Mouse (Mus musculus): Measurements from ENCODE around the gene Maco1.

Gene Maco1

GRCm38 (mm10) chr4:134853259-134853636 lies at the start of gene Maco1:
TSS of gene Maco1 (minus strand) at chr4:134853345.
- DNase-seq (ENCODE audit: low read depth, low spot score), result peak; percentile 98

- DNase-seq (ENCODE audit: low read depth, low spot score), result no peak
Observed at GRCm38 (mm10) chr4:134901126-134901525, 48.0 kb upstream of the Maco1 start.

DNA sequence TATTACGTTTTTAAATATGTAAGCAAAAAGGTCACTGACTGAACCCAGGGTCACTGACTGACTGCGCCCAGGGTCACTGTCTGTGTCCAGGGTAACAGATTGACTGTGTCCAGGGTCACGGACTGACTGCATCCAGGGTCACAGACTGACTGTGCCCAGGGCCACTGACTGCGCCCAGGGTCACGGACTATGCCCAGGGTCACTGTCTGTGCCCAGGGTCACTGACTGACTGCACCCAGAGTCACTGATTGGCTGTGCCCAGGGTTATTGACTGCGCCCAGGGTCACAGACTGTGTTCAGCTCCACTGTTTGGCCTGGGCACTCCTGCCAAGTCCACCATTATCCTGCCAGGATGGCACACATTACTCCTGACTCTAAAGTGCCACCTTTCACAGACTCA lies 44.1 kb upstream of the Maco1 start:
- no peak for DNase-seq (ENCODE audit: low read depth, low spot score)

DNA sequence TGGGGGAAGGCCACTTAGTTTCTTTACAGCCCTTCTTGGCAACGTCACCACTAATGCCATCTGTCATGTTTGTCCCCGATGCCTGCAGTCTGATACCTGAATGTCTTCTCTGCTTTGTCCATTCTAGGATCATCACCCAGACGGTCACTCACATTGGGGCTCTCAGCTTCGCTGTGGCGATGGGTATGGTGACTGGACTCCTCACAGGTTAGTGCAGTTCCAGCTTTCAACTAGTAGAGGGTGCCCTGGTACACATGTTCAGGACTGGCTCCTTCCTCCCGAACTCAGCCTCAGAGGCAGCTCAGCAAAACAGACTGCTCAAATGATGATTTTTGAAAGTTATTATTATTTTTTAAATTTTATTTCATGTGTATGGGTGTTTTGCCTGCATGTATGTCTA lies 39.0 kb upstream of the Maco1 start:
- no peak for DNase-seq (ENCODE audit: low read depth, low spot score)

- DNase-seq (ENCODE audit: low read depth, low spot score), result no peak
Observed at GRCm38 (mm10) chr4:134884364-134884763, 31.2 kb upstream of the Maco1 start.

DNA sequence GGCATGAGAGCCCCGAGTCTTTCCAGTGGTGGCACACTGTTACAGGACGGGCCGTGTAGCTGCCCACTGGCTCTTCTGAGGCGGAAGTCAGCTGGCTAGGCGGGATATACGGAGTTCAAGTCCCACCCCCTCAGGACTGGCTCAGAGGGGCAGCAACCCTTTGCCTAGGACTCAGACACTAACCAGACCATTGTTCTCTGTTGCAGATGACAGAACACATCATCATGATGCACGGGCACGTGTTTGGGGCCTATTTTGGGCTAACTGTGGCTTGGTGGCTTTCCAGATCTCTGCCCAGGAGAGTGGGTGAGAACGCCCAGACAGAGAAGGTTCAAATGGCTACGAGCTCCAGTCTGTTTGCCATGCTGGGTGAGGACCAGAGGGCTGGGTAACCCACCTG lies 30.7 kb upstream of the Maco1 start:
- DNase-seq (ENCODE audit: low read depth, low spot score), result no peak

DNA sequence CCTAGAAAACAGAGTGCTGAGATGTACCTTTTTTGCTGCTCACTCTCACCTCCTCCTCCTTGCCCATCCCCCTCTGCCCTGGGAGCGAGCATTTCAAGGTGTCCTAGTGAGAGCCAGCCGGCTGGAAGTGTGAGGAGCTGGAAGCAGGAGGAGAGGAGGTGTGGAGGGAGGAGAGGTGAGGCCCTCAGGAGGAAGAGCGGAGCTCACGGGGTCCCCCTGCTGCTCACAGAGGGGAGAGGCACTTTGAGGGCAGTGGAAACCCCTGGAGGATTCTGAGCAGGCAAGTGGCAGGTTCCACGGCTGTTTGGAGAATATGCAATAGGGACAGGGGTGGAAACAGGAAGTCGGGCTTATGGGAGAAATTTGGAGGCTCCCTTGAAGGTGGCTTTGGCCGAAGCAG lies 30.1 kb upstream of the Maco1 start:
- peak; percentile 29 for DNase-seq (ENCODE audit: low read depth, low spot score)

DNA sequence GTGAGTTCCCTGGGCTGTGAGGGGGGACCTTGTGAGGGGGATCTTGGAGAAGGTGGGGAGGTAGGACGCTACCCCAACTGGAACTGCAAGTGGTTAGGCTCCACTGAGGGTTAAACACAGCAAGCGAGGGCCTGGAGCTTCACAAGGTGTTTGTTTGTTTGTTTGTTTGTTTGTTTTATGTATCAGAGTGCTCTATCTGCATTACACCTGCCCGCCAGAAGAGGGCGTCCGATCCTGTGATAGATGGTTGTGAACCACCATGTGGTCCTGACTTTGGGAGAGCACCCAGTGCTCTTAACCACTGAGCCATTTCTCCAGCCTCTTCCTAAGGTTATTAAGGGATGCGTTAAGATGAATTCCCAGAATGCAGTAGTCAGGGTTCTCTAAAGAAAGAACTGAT lies 26.9 kb upstream of the Maco1 start:
- DNase-seq (ENCODE audit: low read depth, low spot score), result no peak

DNA sequence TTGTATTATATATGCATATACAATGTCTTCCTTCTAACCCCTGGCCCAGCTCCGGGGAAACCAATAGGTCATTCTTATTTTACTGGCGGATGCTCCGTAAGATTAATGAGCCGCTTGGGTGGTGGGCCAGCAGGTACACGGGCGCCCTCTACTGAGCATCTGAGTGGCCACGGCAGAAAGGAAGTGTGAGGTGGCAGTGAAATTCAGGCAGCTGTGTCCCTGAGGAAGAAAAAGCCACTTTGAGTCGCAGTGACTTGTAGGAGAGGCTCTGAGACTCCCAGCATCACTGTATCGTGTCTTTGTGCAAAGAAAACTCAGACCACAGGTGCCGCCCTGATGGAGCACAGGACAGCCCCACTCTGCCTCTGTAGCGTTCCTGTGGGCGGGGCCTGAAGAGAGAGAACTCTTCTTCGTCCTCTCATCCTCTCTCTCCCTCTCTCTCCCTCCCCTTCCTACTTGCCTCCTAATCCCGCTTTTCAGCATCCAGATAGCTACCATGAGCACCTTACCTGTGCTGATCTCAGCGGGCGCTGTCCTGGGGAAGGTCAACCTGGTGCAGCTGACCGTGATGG lies 26.4 kb upstream of the Maco1 start:
- DNase-seq (ENCODE audit: low read depth, low spot score), result peak; percentile 57

GRCm38 (mm10) chr4:134876171-134876570 lies 23.0 kb upstream of the Maco1 start:
- DNase-seq (ENCODE audit: low read depth, low spot score), result no peak

- no peak for DNase-seq (ENCODE audit: low read depth, low spot score)
Observed at GRCm38 (mm10) chr4:134871950-134872349, 18.8 kb upstream of the Maco1 start.

GRCm38 (mm10) chr4:134871477-134871876 lies 18.3 kb upstream of the Maco1 start:
- DNase-seq (ENCODE audit: low read depth, low spot score), result no peak

GRCm38 (mm10) chr4:134869815-134870375 lies 16.8 kb upstream of the Maco1 start:
- no peak for DNase-seq (ENCODE audit: low read depth, low spot score)

GRCm38 (mm10) chr4:134869068-134869730 lies 16.1 kb upstream of the Maco1 start:
- DNase-seq (ENCODE audit: low read depth, low spot score), result no peak

- DNase-seq (ENCODE audit: low read depth, low spot score), result no peak
Observed at GRCm38 (mm10) chr4:134868490-134868889, 15.3 kb upstream of the Maco1 start.

GRCm38 (mm10) chr4:134868065-134868464 lies 14.9 kb upstream of the Maco1 start:
- no peak for DNase-seq (ENCODE audit: low read depth, low spot score)

GRCm38 (mm10) chr4:134867661-134868060 lies 14.5 kb upstream of the Maco1 start:
- DNase-seq (ENCODE audit: low read depth, low spot score), result no peak

- DNase-seq (ENCODE audit: low read depth, low spot score), result no peak
Observed at GRCm38 (mm10) chr4:134867213-134867612, 14.1 kb upstream of the Maco1 start.

GRCm38 (mm10) chr4:134865789-134866188 lies 12.6 kb upstream of the Maco1 start:
- no peak for DNase-seq (ENCODE audit: low read depth, low spot score)

DNA sequence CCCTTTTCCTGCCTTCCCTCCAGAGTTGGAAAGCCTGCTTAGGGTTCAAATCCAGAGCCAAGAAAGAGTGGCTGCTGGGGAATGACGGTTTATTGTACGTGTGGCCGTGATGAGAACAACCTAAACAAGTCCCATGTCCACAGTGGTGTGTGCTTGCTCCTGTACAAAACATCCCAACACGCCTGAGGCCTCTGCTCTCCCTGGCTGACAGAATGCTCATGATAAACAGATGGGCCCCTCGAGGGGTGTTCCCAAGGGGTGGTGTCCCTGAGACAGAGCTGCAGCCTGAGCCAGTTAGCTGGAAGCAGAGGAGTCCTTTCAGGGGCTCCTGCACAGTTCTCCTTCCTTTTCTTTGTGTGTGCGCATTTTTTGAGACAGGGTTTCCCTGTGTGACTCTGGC lies 12.2 kb upstream of the Maco1 start:
- DNase-seq (ENCODE audit: low read depth, low spot score), result no peak

DNA sequence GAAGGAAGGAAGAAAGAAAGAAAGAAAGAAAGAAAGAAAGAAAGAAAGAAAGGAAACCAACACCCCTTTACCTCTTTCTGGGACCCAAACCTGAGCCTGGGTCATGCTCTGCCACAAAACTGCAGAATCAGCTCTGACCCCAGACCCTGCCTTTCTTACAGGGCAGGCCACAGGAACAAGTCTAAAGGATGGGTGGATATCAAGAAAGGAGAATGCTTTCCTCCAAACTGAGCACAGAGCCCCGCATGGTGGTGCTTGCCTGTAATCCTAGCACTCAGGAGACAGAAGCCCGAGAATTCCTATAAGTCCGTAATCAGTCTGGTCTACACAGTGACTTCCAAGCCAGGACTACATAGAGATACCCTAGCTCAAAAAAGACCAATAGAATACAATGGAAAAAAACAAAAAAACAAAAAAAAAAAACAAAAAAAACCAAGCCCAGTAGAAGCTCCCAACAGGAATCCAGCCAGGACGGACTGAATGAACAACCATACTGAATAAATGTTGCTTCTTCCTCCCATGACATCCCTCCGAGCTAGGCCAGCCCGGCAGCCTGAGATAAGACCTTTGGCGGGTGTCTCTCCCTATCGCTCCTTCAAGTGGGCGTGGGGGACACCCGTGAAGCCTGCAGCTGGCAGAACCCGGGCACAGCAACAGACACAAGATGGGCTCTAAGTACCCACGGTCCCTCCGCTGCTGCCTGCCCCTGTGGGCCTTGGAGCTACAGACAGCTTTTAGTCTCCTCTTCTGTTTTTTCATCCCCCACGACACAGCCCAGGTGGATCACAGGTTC lies 11.0 kb upstream of the Maco1 start, which contains the start of gene Rhd:
Gene Rhd, plus strand, starts transcription at position 600 of the 793 bp plus-strand sequence.
- DNase-seq (ENCODE audit: low read depth, low spot score), result no peak

- no peak for DNase-seq (ENCODE audit: low read depth, low spot score)
Observed at GRCm38 (mm10) chr4:134862996-134863395, 9.9 kb upstream of the Maco1 start.

Data from retina, postnatal 7 days (tissue).